Mouse (Mus musculus) cerebellum, postnatal 25 days (tissue): Measurements from ENCODE around the gene Adgrb3.
A peak's percentile ranks its signal among the peaks of the same experiment; 100 is the strongest.
"Not testable (repeated sequence)": the region's sequence is repeated elsewhere in the genome, so short reads cannot be mapped to it uniquely, and the experiment has no call there.

ENCODE experiments used
- DNase-seq, 2 experiments: peaks; one replicate each; pipeline ENCODE4 v3.0.0; 2021; ENCODE audit warnings: mixed read lengths in 2 of 2

Adgrb3 gene

DNA sequence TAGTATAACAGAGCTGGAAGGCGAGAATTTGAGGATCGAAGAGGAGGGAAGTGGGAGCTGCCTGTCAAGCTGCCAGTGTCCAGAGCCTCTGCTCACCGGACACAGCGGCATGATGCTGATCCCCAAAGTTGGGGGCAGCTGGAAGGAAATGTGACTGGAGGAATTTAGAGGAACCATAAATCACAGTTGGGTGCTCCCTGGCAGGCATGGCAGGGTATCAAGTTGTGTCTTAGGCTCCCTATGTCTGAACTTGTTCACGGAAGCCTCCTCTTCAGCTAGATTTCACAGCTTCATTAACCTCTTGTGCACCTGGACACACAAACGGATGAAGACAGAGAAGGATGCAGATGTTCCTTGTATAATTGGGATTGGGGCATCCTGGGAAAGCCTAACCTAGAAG lies 722.8 kb downstream of the Adgrb3 start:
- DNase-seq: no peak

DNA sequence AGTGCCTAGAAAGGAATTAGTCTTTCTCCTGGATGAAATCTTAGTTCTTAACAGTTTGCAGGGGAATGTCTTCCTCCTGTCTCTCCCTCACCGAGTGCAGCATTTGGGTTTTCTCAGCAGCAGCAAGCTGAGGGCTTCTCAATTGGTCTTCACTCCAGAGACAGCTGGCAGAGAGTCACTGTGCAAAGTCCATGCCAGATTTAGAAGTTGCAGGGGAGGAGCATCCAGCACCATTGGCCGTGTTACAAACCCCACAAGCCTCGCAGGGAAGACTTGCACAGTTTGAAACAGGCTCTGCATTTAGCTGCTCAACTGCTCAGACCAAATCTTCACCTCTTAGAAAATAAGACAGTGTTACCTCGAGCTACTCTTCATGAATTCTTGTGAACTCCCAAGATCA lies 724.1 kb downstream of the Adgrb3 start:
- peak; percentile 73 to 81 for DNase-seq

DNA sequence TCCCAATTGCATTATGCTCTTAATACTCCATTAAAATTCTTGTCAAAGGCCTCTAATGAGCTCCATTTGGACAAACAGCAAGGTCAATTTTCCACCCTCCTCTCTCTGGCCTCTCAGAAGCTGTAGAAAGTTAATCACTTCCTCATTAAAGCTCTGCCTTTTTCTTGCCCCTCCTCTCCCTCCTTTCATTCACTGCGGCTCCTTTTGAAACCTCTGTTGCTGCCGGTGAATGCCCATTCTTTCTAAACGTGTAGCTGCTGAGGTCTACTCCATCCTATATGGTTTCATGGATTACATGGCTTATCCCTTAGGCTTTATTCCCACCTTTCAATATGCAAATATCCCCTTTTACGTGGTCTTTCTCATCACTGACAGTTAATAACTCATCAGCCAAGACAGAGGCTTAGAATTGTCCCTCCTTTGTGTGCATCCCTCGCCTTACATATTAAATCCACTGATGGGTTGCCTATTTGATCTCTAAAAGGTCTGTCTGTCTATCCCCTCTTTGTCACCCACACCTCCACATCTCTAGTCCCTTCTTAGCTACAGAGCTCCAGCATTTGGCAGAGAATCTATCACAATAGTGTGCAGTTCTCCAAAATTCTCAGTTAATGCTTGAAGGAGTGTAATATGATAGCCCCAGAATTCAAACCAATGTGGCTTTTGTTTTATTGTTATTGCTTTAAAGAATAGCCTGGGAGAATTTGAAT lies 741.3 kb downstream of the Adgrb3 start:
- no peak for DNase-seq

DNA sequence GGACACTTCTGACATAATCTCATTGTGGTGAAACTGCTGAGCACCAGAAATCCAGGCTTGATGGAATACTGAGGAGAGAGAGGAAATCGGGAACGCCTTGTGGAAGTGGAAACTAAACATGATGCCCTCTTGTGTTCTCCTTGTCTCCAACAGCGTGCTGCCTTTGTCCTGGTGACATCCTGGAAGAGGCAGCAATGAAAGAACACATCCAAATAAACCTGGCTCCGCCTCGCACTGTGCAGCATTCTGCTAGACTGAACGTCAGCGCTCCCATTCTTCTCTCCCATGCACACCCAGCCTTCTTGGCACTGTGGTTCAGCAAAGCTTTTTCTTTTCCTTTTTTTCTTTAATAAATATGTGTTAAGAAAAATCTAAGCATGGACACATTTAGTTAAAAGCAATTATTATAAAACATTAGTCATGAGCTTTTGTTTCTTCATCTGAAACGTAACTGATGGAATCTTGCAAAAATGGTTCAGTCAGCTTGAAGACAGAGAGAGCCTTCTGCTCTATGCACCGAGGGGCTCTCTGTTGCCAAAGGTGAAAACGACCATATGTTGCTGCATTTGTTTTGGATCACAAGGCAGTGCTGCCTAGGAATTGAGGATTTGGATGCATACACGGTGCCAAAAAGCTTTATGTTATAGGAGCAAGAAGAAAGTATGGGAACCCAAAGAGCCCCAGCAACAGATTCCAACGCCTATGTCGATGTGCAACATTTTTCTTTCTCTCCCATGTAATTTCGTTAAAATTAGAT lies 743.7 kb downstream of the Adgrb3 start:
- peak; percentile 83 to 87 for DNase-seq

DNA sequence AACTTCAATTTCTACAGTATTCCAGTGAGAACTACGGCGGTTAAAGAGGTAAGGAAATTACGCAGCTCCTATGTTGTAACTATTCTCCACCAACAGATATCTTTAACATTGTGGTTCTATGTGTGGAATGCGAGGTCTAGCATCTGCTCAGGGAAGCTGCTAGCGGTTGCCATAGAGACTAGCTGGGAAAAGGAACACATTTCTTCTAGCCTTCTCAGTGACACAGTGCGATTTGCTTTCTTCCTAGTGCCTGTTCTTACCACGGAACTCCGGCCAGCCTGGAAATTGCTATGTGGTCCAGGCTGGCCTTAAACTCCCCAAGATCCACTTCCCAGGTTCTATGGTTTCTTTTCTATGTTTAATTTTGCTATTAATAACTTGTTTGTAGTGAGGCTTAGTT lies 747.1 kb downstream of the Adgrb3 start:
- no peak for DNase-seq

DNA sequence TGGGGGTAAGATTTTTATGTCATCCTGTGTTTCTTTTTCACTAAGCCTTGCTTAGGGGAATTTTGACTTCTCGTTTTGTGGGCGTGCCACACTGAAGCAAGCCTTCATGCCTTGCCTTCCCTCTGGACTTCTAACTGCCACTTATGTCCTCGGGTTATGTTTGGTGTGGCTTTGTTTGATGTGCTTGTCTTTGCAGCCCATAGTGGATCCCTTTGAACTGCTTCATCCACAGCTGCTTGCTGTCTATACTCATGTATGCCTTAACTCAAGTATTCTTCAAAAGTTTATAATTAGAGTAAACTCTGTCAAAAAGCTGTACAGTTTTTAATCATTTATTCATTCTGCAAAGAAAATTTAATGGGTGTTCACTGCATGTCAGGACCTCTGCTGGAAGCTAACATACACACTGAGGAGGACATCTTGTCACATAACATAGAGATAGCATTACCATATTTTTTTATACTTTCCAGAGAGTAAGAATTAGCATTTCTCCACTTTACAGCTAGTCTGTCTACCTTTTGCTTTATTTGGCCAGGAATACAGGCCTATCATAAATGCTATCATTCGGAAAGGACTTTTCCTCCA lies 748.1 kb downstream of the Adgrb3 start:
- DNase-seq: no peak

DNA sequence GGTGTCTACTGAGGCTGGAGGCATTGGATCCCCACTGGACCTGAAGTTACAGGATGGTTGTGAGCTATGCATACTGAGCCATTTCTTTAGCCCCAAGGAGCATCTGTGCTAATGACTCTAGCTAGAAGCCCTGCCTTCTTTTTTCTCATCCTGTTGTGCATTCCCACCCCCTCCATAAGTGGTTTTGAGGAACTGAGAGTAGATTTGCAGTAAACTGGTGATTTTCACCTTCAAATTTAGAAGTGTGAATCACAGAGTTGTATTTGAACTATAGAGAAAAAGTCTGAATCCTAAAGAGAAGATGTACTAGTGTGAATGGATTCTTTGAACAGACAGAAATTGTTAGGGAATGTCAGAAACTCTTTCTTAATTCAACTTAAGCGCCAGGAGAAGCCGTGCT lies 750.1 kb downstream of the Adgrb3 start:
- no peak for DNase-seq

DNA sequence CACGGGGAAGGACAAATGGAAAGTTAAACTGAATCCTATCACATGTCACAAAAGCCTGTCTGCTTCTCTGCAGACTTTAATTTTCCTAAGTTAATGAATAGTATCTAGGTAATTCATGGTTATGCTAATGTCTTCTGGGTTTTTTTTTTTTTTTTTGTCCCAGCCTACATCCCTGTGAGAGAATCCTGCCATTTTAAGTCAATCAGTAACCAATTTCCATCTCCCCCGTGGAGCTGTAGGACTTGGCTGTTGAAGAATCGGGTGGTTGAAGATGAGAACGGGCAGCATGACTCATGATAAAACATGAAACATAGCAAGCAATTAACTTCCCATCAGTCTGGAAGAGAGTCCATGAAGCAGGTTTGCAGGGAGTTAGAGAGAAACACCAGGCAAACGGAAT lies 753.6 kb downstream of the Adgrb3 start:
- DNase-seq: no peak

DNA sequence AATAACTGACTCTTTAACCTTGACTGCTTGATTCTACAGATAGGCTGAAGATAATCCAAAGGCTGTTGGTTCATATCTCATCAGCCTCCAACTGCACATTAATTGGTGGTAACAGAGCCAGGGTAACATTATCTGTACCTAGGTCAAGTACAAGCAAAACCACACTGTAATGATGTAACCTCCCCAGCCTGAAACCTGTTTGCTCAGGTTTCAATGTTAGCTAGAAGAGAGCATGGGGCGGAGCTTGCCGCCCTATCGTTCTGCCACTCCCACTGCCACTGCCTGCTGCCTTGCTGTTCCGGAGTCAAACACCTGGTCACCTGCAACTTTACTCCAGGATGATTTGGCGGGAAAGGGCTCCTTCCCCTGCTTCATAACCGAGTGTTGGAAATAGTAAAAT lies 765.5 kb downstream of the Adgrb3 start:
- no peak for DNase-seq

DNA sequence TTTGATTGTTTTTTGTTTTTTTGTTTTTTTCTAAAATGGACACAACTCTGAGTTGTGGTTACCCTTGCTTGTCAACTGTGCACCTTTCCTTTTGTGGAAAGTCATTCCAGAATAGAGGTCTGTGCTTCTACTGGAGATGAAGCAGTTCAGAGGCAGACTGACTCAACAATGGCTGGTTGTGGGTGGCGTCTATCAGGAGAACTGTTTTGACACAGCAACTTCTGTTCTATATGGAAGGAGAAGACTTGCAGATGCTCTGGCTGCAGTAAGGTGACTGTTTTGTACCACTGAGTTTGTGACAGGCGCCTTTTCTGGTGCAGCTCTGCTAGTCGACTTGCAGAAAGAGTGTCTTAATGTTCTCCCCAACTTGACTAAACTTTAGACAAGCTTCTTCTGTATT lies 768.6 kb downstream of the Adgrb3 start:
- no peak for DNase-seq

DNA sequence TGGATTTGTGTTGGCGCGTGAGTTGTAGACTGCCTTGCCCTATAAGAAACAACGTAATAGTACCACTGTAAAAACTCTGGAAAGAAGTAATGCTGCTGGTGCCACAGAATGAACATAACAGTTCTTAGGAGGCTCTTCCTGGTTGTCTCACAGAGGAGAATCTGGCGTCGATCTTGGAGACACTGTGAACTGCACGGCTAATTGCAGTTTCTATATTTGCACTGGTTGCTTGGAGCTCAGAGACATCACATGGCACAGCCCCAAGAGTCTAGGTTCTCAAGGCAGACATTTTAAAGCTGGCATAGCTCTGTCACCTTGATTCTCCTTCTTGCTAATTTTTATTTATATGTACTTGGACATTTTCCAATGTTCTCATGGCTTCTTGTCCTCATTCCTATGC lies 769.3 kb downstream of the Adgrb3 start:
- peak; percentile 41 to 64 for DNase-seq

DNA sequence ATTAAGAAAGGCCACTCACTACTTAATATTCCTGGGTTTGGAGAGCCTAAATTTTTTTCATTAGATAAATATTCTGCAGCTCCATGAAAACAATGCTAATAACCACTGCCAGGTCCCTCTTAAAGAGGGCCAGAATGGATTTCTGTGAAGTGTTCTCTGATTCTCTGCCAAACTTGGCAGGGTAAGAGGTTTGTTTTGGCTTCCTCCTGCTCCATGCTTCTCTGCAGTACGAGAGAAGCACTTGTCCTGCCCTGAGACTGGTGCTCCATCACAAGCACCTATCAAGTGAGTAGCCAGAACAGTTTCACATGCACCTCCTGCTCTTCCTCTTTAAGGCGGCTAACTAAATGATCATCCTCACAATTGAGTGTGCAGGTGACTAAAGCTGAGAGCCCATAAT lies 771.9 kb downstream of the Adgrb3 start:
- peak; percentile 48 to 55 for DNase-seq

DNA sequence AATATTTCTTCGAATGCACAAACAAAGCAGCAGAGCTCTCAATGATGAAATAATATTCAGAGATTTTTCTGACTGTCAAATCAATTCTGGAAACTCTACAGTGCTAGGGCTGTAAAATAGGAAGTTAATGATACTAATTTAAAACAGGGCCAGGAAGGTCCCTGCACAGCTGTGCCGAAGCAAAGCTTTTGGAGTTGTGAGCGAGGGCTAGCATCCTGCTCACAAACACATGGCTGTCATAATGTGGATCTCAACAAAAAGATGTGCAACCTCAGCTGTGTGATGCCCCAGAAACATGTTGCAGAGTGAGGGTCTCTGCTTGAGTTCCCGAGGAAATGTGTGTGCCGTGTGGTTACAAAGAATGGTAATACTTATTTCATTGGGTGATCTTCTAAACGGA lies 772.3 kb downstream of the Adgrb3 start:
- no peak for DNase-seq

DNA sequence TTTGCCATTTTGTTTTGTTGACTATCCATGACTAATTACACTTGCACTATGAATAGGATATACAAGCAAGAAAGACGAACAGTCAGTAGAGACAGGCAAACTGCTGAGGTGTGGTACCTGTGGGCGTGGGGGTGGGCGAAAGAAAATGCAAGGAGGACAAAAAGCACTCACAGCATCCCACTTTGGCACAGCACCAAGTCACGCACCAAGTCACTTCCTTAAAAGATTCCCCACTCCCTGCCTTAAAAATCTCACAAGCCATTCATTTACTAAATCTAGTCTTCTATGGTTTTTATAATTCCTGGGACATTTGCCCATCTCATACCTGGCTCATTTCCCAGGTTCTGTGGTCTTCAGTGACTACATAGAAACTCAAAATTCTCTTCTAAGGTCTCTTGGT lies 787.4 kb downstream of the Adgrb3 start:
- peak in 1 of 2 experiments; percentile 21 for DNase-seq

DNA sequence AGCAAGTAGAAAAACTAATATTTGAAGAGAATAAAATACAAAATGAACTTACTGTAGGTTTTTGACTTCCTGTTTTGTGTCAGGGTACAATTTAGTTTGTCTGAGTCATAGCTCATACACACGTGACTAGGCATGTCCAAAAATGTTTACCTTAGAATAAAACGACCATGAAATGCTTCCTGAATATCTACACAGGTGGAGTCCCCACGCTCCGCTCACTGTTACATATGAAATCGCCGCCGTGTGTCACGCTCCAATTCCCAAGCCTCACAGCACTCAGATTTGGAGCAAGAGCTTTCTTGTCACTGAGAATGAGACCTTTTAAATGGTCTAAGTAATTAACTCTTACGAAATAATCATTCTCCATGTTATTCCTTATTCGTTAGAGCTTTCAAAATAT lies 795.3 kb downstream of the Adgrb3 start:
- DNase-seq: peak; percentile 40 to 58

DNA sequence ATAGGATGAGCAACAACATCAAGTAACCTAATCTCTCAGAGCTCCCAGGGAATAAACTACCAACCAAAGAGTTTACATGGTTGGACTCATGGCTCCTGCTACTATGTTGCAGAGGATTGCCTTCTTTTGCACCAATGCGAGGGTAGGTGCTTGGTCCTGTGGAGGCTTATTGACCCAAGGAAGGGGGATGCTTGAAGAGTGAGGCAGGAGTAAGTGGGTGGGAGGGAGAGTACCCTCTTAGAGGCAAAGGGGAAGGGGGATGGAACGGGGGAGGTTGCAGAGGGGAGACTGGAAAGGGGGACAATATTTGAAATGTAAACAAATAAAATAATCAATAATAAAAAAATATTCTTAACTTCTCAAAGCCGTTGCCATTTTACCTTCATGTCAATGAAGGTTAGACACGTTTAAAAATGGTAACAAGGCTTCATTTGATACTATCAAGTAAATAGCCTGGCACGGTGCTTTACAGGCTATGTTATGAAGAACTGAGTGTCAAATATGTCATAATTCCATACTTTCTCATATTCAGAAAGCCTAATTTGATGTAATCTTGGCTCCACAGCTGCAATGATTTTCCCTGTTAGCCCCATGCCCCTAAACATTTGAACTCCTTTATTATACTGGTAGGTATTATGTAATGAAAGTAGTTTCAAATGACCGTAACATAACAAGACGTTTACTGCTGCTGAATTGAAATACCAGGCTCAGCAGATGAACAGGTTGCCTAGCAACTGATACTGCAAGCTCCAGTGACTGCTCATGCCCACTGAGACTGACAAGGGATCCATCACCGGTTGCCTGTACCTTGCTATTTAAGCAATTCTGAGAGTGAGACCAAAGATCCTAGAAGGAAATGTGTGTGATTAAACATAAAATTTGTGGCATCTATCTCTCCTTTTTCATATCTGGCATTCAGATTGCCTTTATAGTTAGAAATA lies 796.1 kb downstream of the Adgrb3 start:
- peak; percentile 64 to 71 for DNase-seq

DNA sequence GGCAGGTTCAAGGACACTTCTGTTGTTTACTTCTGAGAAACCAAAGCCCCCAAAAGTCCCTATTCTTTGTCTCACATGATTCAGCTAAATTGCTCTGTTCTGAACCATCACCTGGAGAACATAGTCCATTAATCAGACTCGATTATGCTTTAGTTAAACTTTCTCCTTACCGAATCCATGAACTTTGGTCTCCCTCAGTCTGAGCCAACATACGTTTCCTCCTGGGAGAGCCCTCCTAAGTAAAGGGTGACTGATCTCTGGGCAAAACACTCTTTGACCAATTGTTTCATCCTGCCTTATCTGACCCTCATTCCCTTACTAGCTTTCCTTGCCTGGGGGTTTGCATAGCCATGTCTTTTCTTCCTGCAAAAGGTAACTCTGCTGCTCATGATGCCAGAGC lies 806.4 kb downstream of the Adgrb3 start:
- DNase-seq: no peak

DNA sequence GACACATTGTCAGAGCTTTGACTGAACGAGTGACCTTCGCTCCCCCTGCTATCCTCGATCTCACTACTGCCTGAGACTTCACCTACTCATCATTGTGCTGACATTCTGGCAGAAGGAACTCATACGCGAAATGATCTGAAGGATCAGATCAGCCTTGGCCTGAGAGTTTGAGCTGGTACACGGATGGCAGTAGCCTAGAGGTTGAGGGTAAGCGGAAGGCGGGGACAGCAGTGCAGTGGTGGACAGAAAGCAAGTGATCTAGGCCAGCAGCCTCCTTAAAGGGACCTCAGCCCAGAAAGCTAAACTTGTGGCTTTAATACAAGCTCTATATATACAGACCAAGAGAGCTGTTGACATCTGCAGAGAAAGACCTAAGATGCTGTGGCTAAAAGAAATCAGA lies 811.7 kb downstream of the Adgrb3 start:
- DNase-seq: not testable (repeated sequence)
